Mouse (Mus musculus) cortical plate, adult 2 months (tissue): ENCODE data around the gene Rpl13.
"Not testable (repeated sequence)": the region's sequence is repeated elsewhere in the genome, so short reads cannot be mapped to it uniquely, and the experiment has no call there.

Source experiments
- CTCF ChIP-seq: fragments of 200-500 bp; IDR thresholded peaks from 2 replicates; pipeline ENCODE4 v1.5.1; 2011; ENCODE audit warnings: mild to moderate bottlenecking, control low read depth, low read length; ENCODE audit not compliant: insufficient read depth; ENCODE audit errors: extremely low read depth
- POLR2A ChIP-seq: fragments of 200-500 bp; IDR thresholded peaks from 2 replicates; pipeline ENCODE4 v1.6.1; 2011; ENCODE audit warnings: mild to moderate bottlenecking, low read length, control low read depth; ENCODE audit not compliant: insufficient read depth; ENCODE audit errors: extremely low read depth

DNA sequence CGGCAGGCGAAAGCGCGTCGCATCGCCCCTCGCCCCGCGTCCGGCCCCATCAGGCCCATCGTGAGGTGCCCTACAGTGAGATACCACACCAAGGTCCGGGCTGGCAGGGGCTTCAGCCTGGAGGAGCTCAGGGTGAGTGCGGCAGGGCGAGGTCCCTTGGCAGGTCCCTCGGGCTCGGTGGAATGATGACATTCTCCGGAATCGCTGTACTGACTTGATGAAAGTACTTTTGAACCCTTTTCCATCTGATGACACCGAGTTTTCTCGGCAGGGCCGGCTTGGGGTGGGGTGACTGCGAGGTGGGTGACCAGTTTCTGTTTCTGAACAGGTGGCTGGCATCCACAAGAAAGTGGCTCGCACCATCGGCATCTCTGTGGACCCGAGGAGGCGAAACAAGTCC lies 705 bp downstream of the Rpl13 start:
- not testable (repeated sequence) for TF ChIP-seq POLR2A, CTCF
